Mouse (Mus musculus) small intestine, adult 2 months (tissue): ENCODE data around the gene Abtb1. TPM values are rescaled to one million over a fixed set of nuclear protein-coding genes. Genes with fewer than 3 reads are reported as not detected.

Source experiments
- H3K27ac ChIP-seq: fragments of 200-500 bp; 2 replicates; pipeline ENCODE4 v1.5.1; 2012; ENCODE audit warnings: low read depth, low read length, control low read depth, inconsistent platforms; ENCODE audit not compliant: insufficient read depth
- H3K27me3 ChIP-seq: fragments of 200-500 bp; 2 replicates; pipeline ENCODE4 v1.6.1; 2012; ENCODE audit warnings: mild to moderate bottlenecking, moderate library complexity, low read length, inconsistent platforms; ENCODE audit not compliant: control insufficient read depth, insufficient read depth
- H3K36me3 ChIP-seq: fragments of 200-500 bp; 2 replicates; pipeline ENCODE4 v1.6.1; 2012; ENCODE audit warnings: mild to moderate bottlenecking, low read length, control low read depth, inconsistent platforms; ENCODE audit not compliant: control insufficient read depth, insufficient read depth
- H3K4me1 ChIP-seq: fragments of 200-500 bp; 2 replicates; pipeline ENCODE4 v1.6.1; 2012; ENCODE audit warnings: low read length, inconsistent platforms, mixed read lengths; ENCODE audit not compliant: control insufficient read depth, insufficient read depth, insufficient read length
- H3K4me3 ChIP-seq: fragments of 200-500 bp; 2 replicates; pipeline ENCODE4 v1.5.1; 2012; ENCODE audit warnings: low read depth, mild to moderate bottlenecking, control low read depth, inconsistent platforms, low read length, moderate library complexity
- CTCF ChIP-seq: fragments of 200-500 bp; IDR thresholded peaks from 2 replicates; pipeline ENCODE4 v1.5.1; 2012; ENCODE audit warnings: low read depth, mild to moderate bottlenecking, control low read depth, inconsistent platforms, low read length, moderate library complexity, mixed read lengths; ENCODE audit not compliant: insufficient replicate concordance, insufficient read length; ENCODE audit errors: extremely low read depth
- POLR2A ChIP-seq: fragments of 200-500 bp; IDR thresholded peaks from 2 replicates; pipeline ENCODE4 v1.6.1; 2012; ENCODE audit warnings: low read depth, mild to moderate bottlenecking, control low read depth, inconsistent platforms, low read length, moderate library complexity
- WGBS: fragments of 180-500 bp; shearing (Covaris S2); methylation state at CpG from one replicate; pipeline ENCODE4 v1.1.7; 2018; 5-methylcytosine and 5-hydroxymethylcytosine counted together
- polyA plus RNA-seq: library from polyadenylated mRNA; depleted of rRNA; stranded (reverse); fragments of >200 nt; gene quantifications from 2 replicates; pipeline ENCODE4 v1.2.3, GENCODE M21; 2012; rRNA removed

Gene Abtb1
- polyA plus RNA-seq, 1 experiment: 68.7 TPM

GRCm38 (mm10) chr6:88792147-88792691, 49.6 kb downstream of the Abtb1 start:
- TF ChIP-seq CTCF (no peak), POLR2A (no peak)
- no peak overlapping the region for H3K4me3 ChIP-seq
- H3K27me3 ChIP-seq: no peaks in the 10 kb centered on the region
- 24% methylated on average over 7 of the region's 7 CpGs for WGBS
- no peaks in the 10 kb centered on the region for H3K36me3 ChIP-seq
- no peak overlapping the region for H3K27ac ChIP-seq
- peaks cover 4% of the 10 kb centered on the region; the same call in 1 of the 2 replicates for H3K4me1 ChIP-seq

- Histone ChIP-seq H3K27me3 (no peaks in the 10 kb centered on the region), H3K4me3 (no peak overlapping the region), H3K36me3 (no peaks in the 10 kb centered on the region), H3K27ac (no peak overlapping the region), H3K4me1 (peaks cover 4% of the 10 kb centered on the region; the same call in 1 of the 2 replicates)
- WGBS: 75% methylated on average over 9 of the region's 9 CpGs
- no peak for TF ChIP-seq POLR2A
- TF ChIP-seq CTCF: no peak
These were observed 50.5 kb downstream of the Abtb1 start for GRCm38 (mm10) chr6:88791299-88791698.

GRCm38 (mm10) chr6:88788219-88788618, 53.6 kb downstream of the Abtb1 start:
- Histone ChIP-seq H3K4me1 (peaks cover 19% of the 10 kb centered on the region), H3K4me3 (no peak overlapping the region), H3K27me3 (no peaks in the 10 kb centered on the region), H3K27ac (no peak overlapping the region; the same call in 1 of the 2 replicates), H3K36me3 (no peaks in the 10 kb centered on the region)
- 83% methylated on average over 11 of the region's 11 CpGs for WGBS
- no peak for TF ChIP-seq POLR2A
- no peak for TF ChIP-seq CTCF

- Histone ChIP-seq H3K27me3 (no peaks in the 10 kb centered on the region), H3K36me3 (no peaks in the 10 kb centered on the region), H3K4me1 (peaks cover 19% of the 10 kb centered on the region), H3K4me3 (no peak overlapping the region), H3K27ac (peak overlapping the region; percentile 71)
- WGBS: 74% methylated on average over 14 of the region's 14 CpGs
- TF ChIP-seq CTCF: no peak
- no peak for TF ChIP-seq POLR2A
These were observed 54.3 kb downstream of the Abtb1 start for GRCm38 (mm10) chr6:88787496-88787895.

- H3K4me1 ChIP-seq: peaks cover 19% of the 10 kb centered on the region
- WGBS: 74% methylated on average over 15 of the region's 15 CpGs
These were observed 54.9 kb downstream of the Abtb1 start for GRCm38 (mm10) chr6:88786732-88787445.

More at GRCm38 (mm10) chr6:88786732-88787445, 54.9 kb downstream of the Abtb1 start:
- Histone ChIP-seq H3K27ac (peak overlapping the region; percentile 71), H3K36me3 (no peaks in the 10 kb centered on the region), H3K4me3 (no peak overlapping the region), H3K27me3 (no peaks in the 10 kb centered on the region)
- TF ChIP-seq POLR2A: no peak
- TF ChIP-seq CTCF: no peak

Other genes with a start within 250 kb of the Abtb1 start
- 0.05 and 0.06 TPM in 2 replicates for gene Kbtbd12, start 204.0 kb downstream of the Abtb1 start, polyA plus RNA-seq
- gene Mgll, start 117.6 kb downstream of the Abtb1 start, polyA plus RNA-seq: 25.4 and 29.5 TPM in 2 replicates
- gene Podxl2, start 33.1 kb upstream of the Abtb1 start, polyA plus RNA-seq: 13.6 and 22.1 TPM in 2 replicates
- gene Mcm2, start 56.8 kb upstream of the Abtb1 start, polyA plus RNA-seq: 7.9 and 14.5 TPM in 2 replicates
- gene Tpra1, start 60.3 kb upstream of the Abtb1 start, polyA plus RNA-seq: 74.9 and 156 TPM in 2 replicates